Mouse (Mus musculus): ENCODE data around the gene Ccm2.

The Ccm2 gene

DNA sequence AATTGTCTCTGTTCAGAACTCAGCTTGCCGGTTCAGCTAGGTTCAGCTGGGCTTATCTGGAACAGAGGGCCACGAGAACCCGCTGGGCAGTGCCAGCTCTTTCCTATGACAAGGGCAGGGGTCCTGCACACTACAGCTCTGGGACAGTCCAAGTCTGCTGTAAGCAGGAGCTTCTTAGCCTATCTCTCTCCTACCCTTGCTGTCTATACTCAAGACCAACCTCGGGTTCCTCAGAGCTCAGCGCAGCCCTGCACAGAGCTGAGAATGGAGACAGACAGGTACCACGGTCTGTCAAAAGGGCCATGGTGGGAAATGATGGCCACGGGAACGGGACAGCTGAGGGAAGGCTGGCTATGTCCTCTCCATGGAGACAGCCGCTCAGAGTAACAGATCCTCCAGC, 56.5 kb downstream of the Ccm2 start:
- DNase-seq (ENCODE audit: low spot score in 2 of 2), result no peak

DNA sequence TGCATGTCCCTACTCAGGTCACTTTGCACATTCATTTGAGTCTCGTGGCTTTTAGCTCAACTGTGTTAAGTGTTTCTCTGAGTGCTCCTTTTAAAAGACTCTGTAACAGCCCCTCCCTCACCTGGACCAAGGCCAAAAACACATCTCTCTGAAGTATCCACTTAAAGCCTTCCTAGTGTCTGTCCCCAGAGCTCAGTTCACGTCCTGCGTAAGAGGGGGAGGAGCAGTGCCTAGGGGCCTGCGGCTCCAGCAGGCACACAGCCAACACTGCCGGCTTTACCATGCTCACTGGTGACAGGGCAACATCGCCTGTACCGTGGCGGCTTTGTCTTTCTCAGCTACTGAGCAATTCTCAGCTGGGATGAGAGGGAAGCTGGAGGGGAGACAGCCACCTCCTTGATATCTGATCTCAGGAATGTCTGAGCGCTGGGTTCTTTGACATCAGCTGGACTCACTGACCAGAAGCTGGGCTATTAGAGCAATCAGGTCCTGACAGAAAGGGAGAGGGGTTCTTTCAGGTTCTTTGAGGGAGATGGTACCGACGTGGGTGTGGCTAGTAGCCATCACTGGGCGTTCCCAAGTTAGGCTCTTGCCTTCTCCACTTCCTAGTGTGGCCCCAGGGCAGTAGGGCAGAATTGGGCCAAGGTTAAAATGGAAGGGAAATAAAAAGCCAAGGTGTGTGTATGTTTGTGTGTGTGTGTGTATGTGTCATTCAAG, 57.4 kb downstream of the Ccm2 start:
- DNase-seq (ENCODE audit: low spot score in 2 of 2), result no peak

- no peak for DNase-seq (ENCODE audit: low spot score in 2 of 2)
These were observed 57.9 kb downstream of the Ccm2 start for GRCm38 (mm10) chr11:6604604-6604936.

GRCm38 (mm10) chr11:6605021-6605481, 58.4 kb downstream of the Ccm2 start:
- DNase-seq (ENCODE audit: low spot score in 2 of 2), result no peak

DNA sequence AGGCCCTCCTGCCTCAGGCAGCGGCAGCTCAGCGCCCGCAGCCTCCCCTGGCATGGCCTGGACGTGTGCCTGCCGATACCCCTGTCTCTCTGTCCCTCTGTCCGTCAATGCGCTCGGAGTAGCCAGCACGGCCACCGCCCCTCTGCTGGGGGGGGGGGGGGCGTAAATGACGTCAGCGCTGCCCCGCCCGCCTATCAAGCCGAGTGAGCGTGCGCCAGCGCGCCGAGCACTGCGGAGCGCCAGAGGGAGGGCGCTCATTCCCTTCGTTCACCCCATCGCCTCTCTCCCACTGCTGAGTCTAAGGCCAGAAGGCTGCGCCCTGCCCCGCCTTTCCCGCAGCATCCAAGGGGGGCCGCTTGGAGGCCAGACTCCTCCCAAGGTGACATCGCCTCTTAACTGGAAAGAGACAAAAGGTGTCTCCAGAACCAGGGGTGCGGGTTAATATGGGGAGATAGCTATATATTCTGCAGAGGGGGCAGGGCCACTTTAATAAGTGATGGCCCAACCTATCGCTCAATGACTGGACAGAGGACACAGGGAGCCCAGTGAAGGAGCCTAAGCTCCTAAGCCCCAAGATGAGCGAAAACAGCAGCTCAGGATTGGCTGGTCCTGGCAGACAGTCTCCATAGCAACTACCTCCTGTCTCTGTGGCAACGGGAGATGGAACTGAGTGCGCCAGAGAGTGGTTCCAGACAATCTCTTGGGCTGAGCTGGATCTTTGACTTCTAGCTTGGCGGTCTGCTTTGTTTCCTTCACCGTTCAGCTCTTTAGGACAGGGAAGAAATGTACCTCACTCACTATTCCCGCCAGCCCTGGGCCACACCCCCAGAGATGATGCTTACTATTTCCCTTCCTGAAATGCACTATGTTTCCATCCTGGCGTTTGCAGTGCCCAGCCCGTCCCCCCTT, 59.1 kb downstream of the Ccm2 start, which contains the start of gene Nacad:
Gene Nacad, minus strand, starts transcription at position 563 of the 909 bp plus-strand sequence.
- peak; percentile 65 to 79 for DNase-seq (ENCODE audit: low spot score in 2 of 2)

GRCm38 (mm10) chr11:6615250-6616205, 68.8 kb downstream of the Ccm2 start:
- DNase-seq (ENCODE audit: low spot score in 2 of 2), result no peak

GRCm38 (mm10) chr11:6623704-6624103, 77.0 kb downstream of the Ccm2 start:
- no peak for DNase-seq (ENCODE audit: low spot score in 2 of 2)

DNA sequence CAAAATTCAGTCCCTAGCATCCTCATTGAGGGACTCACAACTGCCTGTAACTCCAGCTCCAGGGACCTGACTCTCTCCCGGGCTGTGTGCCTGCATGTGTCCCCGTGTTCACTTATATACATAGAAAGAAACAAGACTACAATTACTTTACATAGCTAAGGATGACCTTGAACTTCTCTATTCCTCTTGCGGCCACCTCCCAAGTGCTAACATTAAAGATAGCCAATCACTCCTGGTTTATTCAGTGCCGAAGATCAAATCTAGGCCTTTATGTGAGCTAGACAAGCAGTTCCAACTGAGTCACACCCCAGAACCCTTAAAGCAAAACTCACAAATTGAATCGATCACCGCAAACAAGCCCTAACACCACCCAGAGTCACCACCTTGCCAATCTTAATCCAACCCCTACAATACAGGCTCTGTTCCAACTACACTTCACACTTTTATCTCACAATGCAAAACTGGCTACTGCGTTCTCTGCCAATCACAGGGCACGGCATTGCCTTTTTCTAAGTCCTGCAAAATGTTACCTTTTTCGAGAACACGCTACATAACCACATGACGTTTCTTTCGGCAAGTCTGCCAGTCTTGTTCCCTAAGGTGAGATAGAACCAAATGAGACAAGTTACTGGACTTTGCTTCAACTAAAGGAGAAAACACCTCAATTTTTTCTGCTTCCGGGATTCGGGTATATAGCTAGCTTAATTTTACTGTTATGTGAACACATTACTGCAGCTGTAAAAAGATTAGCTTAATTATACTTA, 78.1 kb downstream of the Ccm2 start:
- DNase-seq (ENCODE audit: low spot score in 2 of 2), result no peak

- DNase-seq (ENCODE audit: low spot score in 2 of 2), result peak; percentile 87 to 90
These were observed 79.0 kb downstream of the Ccm2 start, which contains the start of gene Tbrg4 for GRCm38 (mm10) chr11:6625478-6626387. Gene Tbrg4 (minus strand): TSS chr11:6626067.

DNA sequence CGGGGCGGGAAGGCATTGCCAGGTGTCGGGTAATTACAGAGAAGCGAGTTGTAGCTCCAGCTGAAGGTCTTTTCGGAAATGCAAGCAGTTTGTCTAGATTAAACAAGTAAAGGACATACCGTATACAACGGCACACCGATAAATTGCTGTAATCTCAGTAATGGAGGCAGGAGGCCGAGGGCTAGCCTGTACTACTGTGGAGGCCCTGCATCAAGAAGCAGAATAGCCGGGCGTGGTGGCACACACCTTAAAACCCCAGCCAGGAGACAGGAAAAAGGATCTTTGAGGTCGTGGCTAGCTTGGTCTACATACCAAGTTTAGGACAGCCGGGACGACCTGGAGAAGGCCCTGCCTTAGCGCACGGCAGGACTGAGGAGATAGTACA, 79.7 kb downstream of the Ccm2 start:
- no peak for DNase-seq (ENCODE audit: low spot score in 2 of 2)

DNA sequence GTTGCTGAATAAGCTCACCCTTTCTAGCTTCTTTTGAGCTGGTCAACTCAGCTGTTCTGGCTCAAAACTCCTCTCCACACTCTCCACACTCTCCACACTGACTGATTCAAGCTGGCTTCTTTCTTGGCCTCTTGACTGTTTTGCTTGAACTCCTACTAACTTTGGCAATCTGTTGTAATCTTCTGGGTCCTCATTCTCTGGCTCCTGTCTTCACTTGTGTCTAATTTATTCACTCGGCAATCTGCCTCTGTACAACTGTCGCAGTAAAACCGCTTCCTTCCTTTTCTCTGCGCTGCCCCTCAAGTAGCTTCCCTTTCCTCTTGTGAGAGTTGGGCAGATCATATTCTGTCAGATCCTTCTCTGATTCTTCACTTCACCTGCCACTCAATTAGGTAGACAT, 81.0 kb downstream of the Ccm2 start:
- no peak for DNase-seq (ENCODE audit: low spot score in 2 of 2)

GRCm38 (mm10) chr11:6628568-6628967, 81.9 kb downstream of the Ccm2 start:
- DNase-seq (ENCODE audit: low spot score in 2 of 2), result no peak

GRCm38 (mm10) chr11:6629655-6630054, 83.0 kb downstream of the Ccm2 start:
- DNase-seq (ENCODE audit: low spot score in 2 of 2), result no peak

GRCm38 (mm10) chr11:6636150-6636549, 89.5 kb downstream of the Ccm2 start:
- DNase-seq (ENCODE audit: low spot score in 2 of 2), result no peak

- no peak for DNase-seq (ENCODE audit: low spot score in 2 of 2)
These were observed 91.8 kb downstream of the Ccm2 start, which contains the start of gene Wap for GRCm38 (mm10) chr11:6638537-6638936. Gene Wap (minus strand): TSS chr11:6638637.

DNA sequence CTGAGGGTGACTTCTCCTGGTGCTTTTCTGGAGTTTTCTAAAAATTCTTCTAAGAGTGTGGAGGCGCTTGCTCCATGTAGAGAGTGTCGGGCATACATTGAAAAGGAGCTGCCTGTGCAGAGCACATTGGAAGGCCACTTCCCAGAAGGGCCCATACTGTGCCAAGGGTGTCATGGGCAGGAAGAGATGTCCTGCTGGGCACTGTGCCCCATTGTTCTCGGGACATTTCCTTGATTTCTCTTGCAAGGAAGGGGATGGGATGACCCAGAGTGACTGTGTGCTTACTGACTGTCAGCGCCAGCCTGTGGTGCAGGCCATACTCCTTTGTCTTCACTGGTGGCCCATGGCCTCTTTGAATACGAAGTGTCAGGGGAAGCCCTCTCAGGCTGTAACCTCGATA, 92.4 kb downstream of the Ccm2 start:
- no peak for DNase-seq (ENCODE audit: low spot score in 2 of 2)

DNA sequence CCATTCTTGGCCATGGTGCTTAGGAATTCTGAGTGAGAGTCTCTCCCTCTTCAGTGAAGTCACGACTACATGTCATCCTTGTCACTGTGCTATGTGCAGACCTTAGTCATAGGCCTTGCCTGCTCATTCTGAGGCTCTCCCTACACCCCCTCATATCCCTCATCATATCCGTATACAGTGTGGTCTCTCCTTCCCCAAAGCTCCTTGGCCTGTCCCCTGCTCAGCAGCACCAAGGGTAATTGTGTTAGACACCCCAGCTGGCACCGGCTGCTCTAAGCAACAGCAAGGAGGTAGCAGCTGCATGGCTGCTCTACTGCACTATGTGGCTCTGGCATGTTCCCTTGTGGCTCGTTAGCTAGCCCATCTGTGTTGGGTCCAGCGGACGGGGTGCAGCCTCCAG, 97.9 kb downstream of the Ccm2 start:
- DNase-seq (ENCODE audit: low spot score in 2 of 2), result no peak

Data from frontal cortex, postnatal 14 days (tissue).